Mouse (Mus musculus) small intestine, adult 2 months (tissue): ENCODE data around the gene Trim41. TPM values are rescaled to one million over a fixed set of nuclear protein-coding genes. Genes with fewer than 3 reads are reported as not detected.
A peak's percentile ranks its signal among the peaks of the same experiment; 100 is the strongest.

ENCODE experiments used
- H3K27ac ChIP-seq: fragments of 200-500 bp; 2 replicates; pipeline ENCODE4 v1.5.1; 2012; ENCODE audit warnings: low read depth, low read length, control low read depth, inconsistent platforms; ENCODE audit not compliant: insufficient read depth
- H3K27me3 ChIP-seq: fragments of 200-500 bp; 2 replicates; pipeline ENCODE4 v1.6.1; 2012; ENCODE audit warnings: mild to moderate bottlenecking, moderate library complexity, low read length, inconsistent platforms; ENCODE audit not compliant: control insufficient read depth, insufficient read depth
- H3K36me3 ChIP-seq: fragments of 200-500 bp; 2 replicates; pipeline ENCODE4 v1.6.1; 2012; ENCODE audit warnings: mild to moderate bottlenecking, low read length, control low read depth, inconsistent platforms; ENCODE audit not compliant: control insufficient read depth, insufficient read depth
- H3K4me1 ChIP-seq: fragments of 200-500 bp; 2 replicates; pipeline ENCODE4 v1.6.1; 2012; ENCODE audit warnings: low read length, inconsistent platforms, mixed read lengths; ENCODE audit not compliant: control insufficient read depth, insufficient read depth, insufficient read length
- H3K4me3 ChIP-seq: fragments of 200-500 bp; 2 replicates; pipeline ENCODE4 v1.5.1; 2012; ENCODE audit warnings: low read depth, mild to moderate bottlenecking, control low read depth, inconsistent platforms, low read length, moderate library complexity
- CTCF ChIP-seq: fragments of 200-500 bp; IDR thresholded peaks from 2 replicates; pipeline ENCODE4 v1.5.1; 2012; ENCODE audit warnings: low read depth, mild to moderate bottlenecking, control low read depth, inconsistent platforms, low read length, moderate library complexity, mixed read lengths; ENCODE audit not compliant: insufficient replicate concordance, insufficient read length; ENCODE audit errors: extremely low read depth
- POLR2A ChIP-seq: fragments of 200-500 bp; IDR thresholded peaks from 2 replicates; pipeline ENCODE4 v1.6.1; 2012; ENCODE audit warnings: low read depth, mild to moderate bottlenecking, control low read depth, inconsistent platforms, low read length, moderate library complexity
- WGBS: fragments of 180-500 bp; shearing (Covaris S2); methylation state at CpG from one replicate; pipeline ENCODE4 v1.1.7; 2018; 5-methylcytosine and 5-hydroxymethylcytosine counted together
- polyA plus RNA-seq: library from polyadenylated mRNA; depleted of rRNA; stranded (reverse); fragments of >200 nt; gene quantifications from 2 replicates; pipeline ENCODE4 v1.2.3, GENCODE M21; 2012

Trim41 gene
- polyA plus RNA-seq, 1 experiment, result 18.7 TPM

DNA sequence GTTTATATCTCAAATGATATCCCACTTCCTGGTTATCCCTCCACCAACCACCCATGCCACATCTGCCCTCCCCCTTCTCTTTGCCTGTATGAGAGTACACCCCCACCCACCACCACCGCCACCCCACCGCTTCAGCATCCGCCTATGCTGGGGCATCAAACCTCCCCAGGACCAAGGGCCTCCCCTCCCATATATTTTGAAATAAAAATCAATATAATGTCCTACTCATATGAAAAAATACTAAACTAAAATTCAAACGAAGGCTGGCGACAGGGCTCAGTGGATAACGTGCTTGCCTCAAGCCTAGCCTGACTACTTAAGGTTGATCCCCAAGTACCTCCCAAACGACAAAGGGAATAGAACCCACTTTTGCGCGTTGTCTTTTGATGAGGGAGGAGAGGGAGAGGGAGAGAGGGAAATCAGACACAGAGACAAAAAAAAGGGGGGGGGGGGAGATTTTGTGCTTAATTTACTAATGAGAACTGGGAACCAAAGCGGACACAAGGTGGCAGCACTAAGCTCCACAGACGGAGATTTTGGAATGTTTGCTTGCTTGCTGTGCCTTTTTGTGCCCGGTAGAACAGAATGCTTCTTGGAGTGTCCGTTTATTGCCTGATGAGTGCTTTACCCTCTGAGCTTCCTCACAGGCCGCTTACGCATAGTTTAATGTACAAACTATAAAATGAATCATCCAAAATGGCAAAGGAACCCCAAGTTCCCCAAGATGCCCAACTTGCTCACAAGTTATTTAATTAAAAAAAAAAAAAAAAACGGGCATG is 28.7 kb downstream of the Trim41 start:
- Histone ChIP-seq H3K27me3 (no peaks in the 10 kb centered on the region), H3K4me1 (peaks cover 2% of the 10 kb centered on the region; the same call in 1 of the 2 replicates), H3K36me3 (no peaks in the 10 kb centered on the region), H3K27ac (no peak overlapping the region), H3K4me3 (peak overlapping the region; percentile 50)
- WGBS, result 9% methylated on average over 16 of the region's 16 CpGs
- no peak for TF ChIP-seq POLR2A
- TF ChIP-seq CTCF, result peak; percentile 62; the same call in 1 of the 2 replicates

DNA sequence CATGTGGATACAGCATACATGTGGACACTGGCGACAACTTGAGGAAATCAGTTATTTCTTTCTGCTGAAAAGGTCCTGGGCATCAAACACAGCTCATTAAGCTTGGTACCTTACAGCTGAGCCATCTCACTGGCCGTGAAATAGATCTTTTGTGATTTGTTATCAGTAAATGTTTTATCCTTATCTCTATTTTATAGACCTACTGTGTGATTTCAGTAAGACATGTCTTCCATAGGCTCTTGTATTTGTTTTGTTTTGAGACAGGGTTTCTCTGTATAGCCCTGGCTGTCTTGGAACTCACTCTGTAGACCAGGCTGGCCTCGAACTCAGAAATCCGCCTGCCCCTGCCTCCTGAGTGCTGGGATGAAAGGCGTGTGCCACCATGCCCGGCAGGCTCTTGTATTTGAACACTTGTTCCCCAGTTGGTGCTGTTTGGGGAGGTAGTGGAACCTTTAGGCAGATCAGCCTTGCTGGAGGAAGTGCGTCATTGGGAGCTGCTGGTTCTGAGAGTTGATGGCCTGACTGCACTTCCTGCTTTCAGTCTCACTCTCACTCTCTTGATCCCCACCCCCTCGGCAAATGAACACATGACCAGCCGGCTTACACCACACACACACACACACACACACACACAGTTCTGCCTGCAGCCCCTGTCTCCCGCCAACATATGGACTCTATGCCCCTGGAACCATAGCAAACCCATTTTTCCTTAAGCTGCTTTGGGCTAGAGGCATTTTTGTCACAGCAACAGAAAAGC is 29.5 kb downstream of the Trim41 start:
- WGBS, result 45% methylated on average over 10 of the region's 10 CpGs
- Histone ChIP-seq H3K36me3 (no peaks in the 10 kb centered on the region), H3K4me3 (peak overlapping the region; percentile 9; the same call in 1 of the 2 replicates), H3K27me3 (no peaks in the 10 kb centered on the region), H3K27ac (no peak overlapping the region; the same call in 1 of the 2 replicates), H3K4me1 (peaks cover 2% of the 10 kb centered on the region; the same call in 1 of the 2 replicates)
- TF ChIP-seq CTCF (no peak), POLR2A (no peak)

DNA sequence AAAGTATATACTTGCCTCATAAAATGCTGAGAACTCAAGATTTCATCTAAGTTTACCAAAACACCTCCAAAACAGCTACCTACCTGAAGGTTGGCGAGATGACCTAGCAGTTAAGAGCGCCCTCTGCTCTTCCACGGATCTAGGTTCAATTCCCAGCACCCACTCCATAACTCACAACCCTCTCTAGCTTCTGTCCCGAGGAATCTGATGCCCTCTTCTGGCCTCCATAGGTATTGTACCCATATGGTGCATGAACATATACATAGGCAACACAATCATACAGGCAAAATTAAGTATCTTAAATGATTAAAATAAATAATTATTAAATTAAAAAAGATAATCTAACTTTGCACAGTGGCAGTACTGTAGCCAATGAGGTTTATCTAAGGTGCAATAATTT is 34.9 kb downstream of the Trim41 start:
- Histone ChIP-seq H3K4me1 (no peaks in the 10 kb centered on the region), H3K27ac (no peak overlapping the region), H3K36me3 (no peaks in the 10 kb centered on the region), H3K4me3 (no peak overlapping the region), H3K27me3 (no peaks in the 10 kb centered on the region)
- WGBS, result 85% methylated on average over 4 of the region's 4 CpGs
- TF ChIP-seq CTCF (no peak), POLR2A (no peak)

DNA sequence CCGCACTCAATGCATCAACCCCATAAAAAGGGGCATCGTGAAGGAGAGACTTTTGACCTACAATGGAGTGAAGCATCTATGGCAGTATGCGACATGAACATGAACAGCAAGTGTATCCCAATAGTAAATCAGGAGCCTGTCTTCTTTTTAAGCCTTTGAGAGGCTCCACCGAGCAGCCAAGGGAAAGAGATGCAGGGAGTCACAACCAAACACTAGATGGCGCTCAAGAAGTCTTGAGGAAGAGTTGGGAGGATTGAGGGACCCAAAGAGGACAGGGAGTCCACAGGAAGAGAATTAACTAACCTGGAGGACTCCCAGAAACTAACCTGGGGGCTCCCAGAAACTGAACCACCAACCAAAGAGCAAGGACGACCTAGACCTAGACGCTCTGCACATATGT is 37.7 kb downstream of the Trim41 start:
- Histone ChIP-seq H3K27me3 (no peaks in the 10 kb centered on the region), H3K27ac (no peak overlapping the region), H3K4me3 (no peak overlapping the region), H3K4me1 (no peaks in the 10 kb centered on the region), H3K36me3 (no peaks in the 10 kb centered on the region)
- WGBS, result 42% methylated on average over 7 of the region's 7 CpGs
- TF ChIP-seq CTCF, result peak; percentile 60; the same call in 1 of the 2 replicates
- no peak for TF ChIP-seq POLR2A

DNA sequence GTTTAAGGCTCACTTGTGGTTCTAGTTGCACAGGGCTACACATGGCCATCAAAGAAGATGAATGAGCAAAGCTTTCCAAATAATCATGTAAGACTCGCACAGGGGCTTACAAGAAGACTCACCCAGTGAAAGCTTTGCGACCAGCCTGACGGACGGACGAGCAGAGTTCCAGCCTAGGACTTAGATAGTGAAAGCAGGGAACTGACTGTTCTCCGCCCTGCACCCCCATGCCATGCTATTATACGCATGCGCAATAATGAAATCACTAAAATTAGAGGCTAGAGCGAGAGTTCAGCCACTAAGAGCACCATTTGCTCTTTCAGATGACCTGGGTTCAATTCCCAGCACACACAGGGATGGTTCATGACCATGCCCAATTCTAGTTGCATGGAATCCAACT is 39.9 kb downstream of the Trim41 start:
- H3K4me1 ChIP-seq, result no peaks in the 10 kb centered on the region
- no peaks in the 10 kb centered on the region for H3K27me3 ChIP-seq
- 86% methylated on average over 9 of the region's 9 CpGs for WGBS
- no peak for TF ChIP-seq POLR2A
- TF ChIP-seq CTCF, result no peak
- H3K36me3 ChIP-seq, result no peaks in the 10 kb centered on the region
- H3K4me3 ChIP-seq, result no peak overlapping the region
- H3K27ac ChIP-seq, result no peak overlapping the region

DNA sequence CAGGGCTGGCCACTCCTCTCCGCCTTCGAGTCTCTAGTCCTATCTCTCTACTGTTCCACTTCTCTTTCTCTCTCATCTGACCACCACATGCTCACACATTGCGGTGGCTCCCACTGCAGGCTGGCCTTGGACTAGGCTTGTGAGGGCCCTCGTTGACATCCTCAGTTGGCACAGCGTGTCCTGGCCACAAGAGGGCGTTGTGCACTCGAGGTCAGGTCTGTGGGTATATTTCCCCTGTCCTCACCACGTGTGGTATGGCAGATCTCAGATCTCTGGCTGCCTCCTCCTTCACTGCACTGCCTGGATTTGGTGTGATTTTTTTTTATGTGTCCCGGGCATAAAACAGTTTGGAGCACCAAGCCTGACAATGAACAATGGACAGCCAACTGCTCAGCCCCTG is 40.5 kb downstream of the Trim41 start:
- TF ChIP-seq CTCF (no peak), POLR2A (no peak)
- Histone ChIP-seq H3K4me3 (no peak overlapping the region), H3K4me1 (no peaks in the 10 kb centered on the region), H3K27ac (no peak overlapping the region), H3K36me3 (no peaks in the 10 kb centered on the region), H3K27me3 (no peaks in the 10 kb centered on the region)
- WGBS, result 43% methylated on average over 9 of the region's 9 CpGs

DNA sequence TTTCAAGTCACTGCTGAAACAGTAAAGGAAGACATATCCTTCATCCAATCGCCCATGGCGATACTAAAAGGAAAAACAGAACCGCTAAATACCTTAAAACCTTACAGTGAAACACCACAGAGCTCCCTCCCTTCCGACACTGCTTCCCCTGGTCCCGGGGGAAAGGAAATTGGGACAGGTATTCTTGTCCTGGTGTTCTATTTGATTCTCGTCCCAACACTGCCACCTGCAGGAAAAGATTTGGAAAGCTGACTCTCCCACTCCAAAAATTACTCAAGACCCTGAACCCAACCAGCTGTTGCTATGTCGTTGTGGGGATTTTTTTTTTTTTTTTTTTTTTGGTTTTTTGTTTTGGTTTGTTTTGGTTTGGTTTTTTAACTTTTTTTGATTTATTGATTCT is 41.7 kb downstream of the Trim41 start:
- Histone ChIP-seq H3K4me1 (no peaks in the 10 kb centered on the region), H3K27me3 (no peaks in the 10 kb centered on the region), H3K4me3 (no peak overlapping the region), H3K27ac (no peak overlapping the region), H3K36me3 (no peaks in the 10 kb centered on the region)
- TF ChIP-seq POLR2A (no peak), CTCF (peak; percentile 46; the same call in 1 of the 2 replicates)
- 4% methylated on average over 7 of the region's 7 CpGs for WGBS
